Mouse (Mus musculus) kidney, embryonic 14.5 days (tissue): ENCODE measurements at regions not wholly inside any gene's neighbourhood (a gene's known extent, or its start where the extent isn't known, plus 50 kb on each side); places are given as distances from the start of the nearest gene placed in this dataset.
A peak's percentile ranks its signal among the peaks of the same experiment; 100 is the strongest.

ENCODE experiments used
- ATAC-seq: fragments of 200-750 bp; cut with Nextera tagmentation; 2 replicates; pipeline ENCODE4 v1.8.0; 2017; ENCODE audit warnings: moderate number of reproducible peaks, mild to moderate bottlenecking, moderate TSS enrichment, moderate library complexity; ENCODE audit not compliant: low FRiP score, low TSS enrichment
- H3K27ac ChIP-seq: fragments of 300-500 bp; sonication (generic); 2 replicates; pipeline ENCODE4 v1.5.1; 2014; ENCODE audit warnings: low read depth, mild to moderate bottlenecking, low read length, moderate library complexity, mixed read lengths
- H3K27me3 ChIP-seq: fragments of 300-500 bp; sonication (generic); 2 replicates; pipeline ENCODE4 v1.6.1; 2014; ENCODE audit warnings: mild to moderate bottlenecking, low read length; ENCODE audit not compliant: control insufficient read depth, insufficient read depth
- H3K36me3 ChIP-seq: fragments of 300-500 bp; sonication (generic); 2 replicates; pipeline ENCODE4 v1.6.1; 2014; ENCODE audit warnings: low read length, mixed read lengths; ENCODE audit not compliant: control insufficient read depth, insufficient read depth
- H3K4me1 ChIP-seq: fragments of 300-500 bp; sonication (generic); 2 replicates; pipeline ENCODE4 v1.6.1; 2014; ENCODE audit warnings: low read length, mixed read lengths; ENCODE audit not compliant: control insufficient read depth, insufficient read depth
- H3K4me2 ChIP-seq: fragments of 300-500 bp; sonication (generic); replicated peaks from 2 replicates; pipeline ENCODE4 v1.6.1; 2014; ENCODE audit warnings: low read depth, mild to moderate bottlenecking, low read length
- H3K4me3 ChIP-seq: fragments of 300-500 bp; sonication (generic); 2 replicates; pipeline ENCODE4 v1.5.1; 2014; ENCODE audit warnings: mild to moderate bottlenecking, low read length
- H3K9ac ChIP-seq: fragments of 300-500 bp; sonication (generic); 2 replicates; pipeline ENCODE4 v1.6.1; 2014; ENCODE audit warnings: low read depth, mild to moderate bottlenecking, low read length, moderate library complexity
- H3K9me3 ChIP-seq: fragments of 300-500 bp; sonication (generic); 2 replicates; pipeline ENCODE4 v1.6.1; 2016; ENCODE audit warnings: low read length; ENCODE audit not compliant: control insufficient read depth
- WGBS: fragments of 180-500 bp; shearing (Covaris S2); extraction: QIAGEN DNeasy Blood & Tissue Kit; methylation state at CpG from one replicate; pipeline ENCODE4 v1.1.7; 2014; 5-methylcytosine and 5-hydroxymethylcytosine counted together

DNA sequence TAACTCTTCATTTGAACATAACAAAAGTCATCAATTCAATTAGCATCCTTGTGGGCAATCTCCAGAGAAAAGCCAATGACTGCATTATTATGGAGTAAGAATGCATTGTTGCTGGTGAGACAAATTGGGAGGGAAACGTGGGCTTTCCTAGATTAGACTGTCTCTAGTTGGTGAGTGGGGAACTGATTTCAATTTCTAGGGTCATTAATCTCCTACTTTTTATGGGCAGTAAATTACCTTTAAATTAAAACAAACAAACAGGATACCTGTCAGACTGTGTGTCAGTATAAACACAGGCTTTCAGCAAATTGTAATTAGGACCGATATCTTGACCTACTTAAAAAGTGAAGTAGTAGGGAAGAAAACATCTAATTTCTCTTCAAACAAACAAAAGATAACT is 307.4 kb upstream of the Tmem161b start:
- Histone ChIP-seq H3K4me2 (no peak overlapping the region), H3K9me3 (peaks cover 6% of the 10 kb centered on the region; the same call in 1 of the 2 replicates), H3K4me3 (no peak overlapping the region), H3K36me3 (no peaks in the 10 kb centered on the region), H3K4me1 (no peaks in the 10 kb centered on the region), H3K9ac (no peak overlapping the region), H3K27me3 (no peaks in the 10 kb centered on the region), H3K27ac (no peak overlapping the region)
- 0 out of 2 replicates have a peak, but pooled peaks have one; percentile 62 for ATAC-seq
- WGBS: 32% methylated on average over 2 of the region's 2 CpGs

DNA sequence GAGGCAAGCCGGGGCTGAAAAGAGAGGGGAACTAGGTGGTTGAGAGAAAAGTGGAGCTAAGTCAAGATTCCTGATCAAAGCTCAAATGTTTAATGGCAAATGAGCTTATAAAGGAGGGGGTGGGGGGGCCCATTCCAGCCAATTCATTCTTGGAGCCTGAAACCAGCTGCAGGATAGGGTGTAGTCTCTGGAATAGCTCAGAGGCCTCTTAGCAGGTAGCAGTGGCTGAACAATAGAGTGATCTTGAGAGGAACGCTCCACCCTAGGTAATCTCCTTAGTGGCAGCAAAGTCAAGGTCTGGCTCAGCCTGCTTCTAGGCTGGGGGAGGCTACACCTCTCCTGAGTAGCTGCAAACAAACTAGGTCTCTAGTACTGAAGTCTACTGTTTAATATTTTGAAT is 289.3 kb upstream of the Tmem161b start:
- no peak overlapping the region for H3K27ac ChIP-seq
- H3K27me3 ChIP-seq: no peaks in the 10 kb centered on the region
- H3K4me2 ChIP-seq: no peak overlapping the region
- no peaks in the 10 kb centered on the region for H3K9me3 ChIP-seq
- WGBS: 83% methylated on average over 2 of the region's 2 CpGs
- ATAC-seq: no peak
- no peaks in the 10 kb centered on the region for H3K36me3 ChIP-seq
- H3K4me1 ChIP-seq: no peaks in the 10 kb centered on the region
- H3K4me3 ChIP-seq: no peak overlapping the region
- H3K9ac ChIP-seq: no peak overlapping the region

DNA sequence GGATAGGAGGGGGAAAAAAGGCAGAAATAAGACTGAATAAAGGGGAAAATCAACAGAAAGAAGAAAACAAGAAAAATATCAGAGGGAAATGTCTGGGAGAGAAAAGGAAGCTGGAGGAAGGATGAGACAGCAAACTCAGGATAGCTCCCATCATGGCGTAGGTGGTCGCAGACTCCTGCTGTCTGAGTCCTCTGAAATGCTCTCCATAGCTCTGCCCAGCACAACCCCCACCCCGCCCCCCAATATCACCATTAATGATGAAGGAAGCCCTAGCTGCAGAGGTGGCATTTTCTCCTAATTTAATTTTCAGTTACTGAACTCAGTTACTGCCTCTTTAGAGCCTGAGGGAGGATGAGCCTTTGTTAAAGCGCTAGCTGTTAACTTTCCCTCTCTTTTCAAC is 275.6 kb upstream of the Tmem161b start:
- H3K27ac ChIP-seq: no peak overlapping the region
- no peaks in the 10 kb centered on the region for H3K9me3 ChIP-seq
- no peak overlapping the region for H3K4me3 ChIP-seq
- 91% methylated on average over 4 of the region's 4 CpGs for WGBS
- ATAC-seq: no peak
- no peaks in the 10 kb centered on the region for H3K4me1 ChIP-seq
- H3K9ac ChIP-seq: no peak overlapping the region
- H3K27me3 ChIP-seq: no peaks in the 10 kb centered on the region
- H3K36me3 ChIP-seq: no peaks in the 10 kb centered on the region
- H3K4me2 ChIP-seq: no peak overlapping the region

DNA sequence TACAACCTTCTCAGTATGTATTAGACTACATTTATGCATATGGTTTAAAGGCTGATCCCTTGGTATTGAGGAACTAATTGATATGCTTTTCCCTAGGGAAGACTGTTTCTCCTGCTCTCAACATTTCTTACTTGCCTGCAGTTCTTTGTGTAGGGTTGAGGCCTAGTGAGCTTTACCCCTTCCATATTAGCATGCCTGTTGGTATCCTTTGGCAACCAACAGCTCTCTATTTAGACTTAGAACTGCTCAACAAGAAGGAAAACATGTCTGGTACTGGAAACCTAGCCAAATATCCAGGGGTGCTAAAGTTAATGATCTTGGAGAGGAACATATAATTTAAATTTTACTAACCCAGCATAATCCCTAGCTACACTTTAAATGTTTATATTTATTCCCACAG is 270.9 kb upstream of the Tmem161b start:
- ATAC-seq: no peak
- no peak overlapping the region for H3K27ac ChIP-seq
- no peaks in the 10 kb centered on the region for H3K9me3 ChIP-seq
- no peak overlapping the region for H3K9ac ChIP-seq
- no peak overlapping the region for H3K4me3 ChIP-seq
- H3K4me2 ChIP-seq: no peak overlapping the region
- no peaks in the 10 kb centered on the region for H3K4me1 ChIP-seq
- no peaks in the 10 kb centered on the region for H3K36me3 ChIP-seq
- no peaks in the 10 kb centered on the region for H3K27me3 ChIP-seq

DNA sequence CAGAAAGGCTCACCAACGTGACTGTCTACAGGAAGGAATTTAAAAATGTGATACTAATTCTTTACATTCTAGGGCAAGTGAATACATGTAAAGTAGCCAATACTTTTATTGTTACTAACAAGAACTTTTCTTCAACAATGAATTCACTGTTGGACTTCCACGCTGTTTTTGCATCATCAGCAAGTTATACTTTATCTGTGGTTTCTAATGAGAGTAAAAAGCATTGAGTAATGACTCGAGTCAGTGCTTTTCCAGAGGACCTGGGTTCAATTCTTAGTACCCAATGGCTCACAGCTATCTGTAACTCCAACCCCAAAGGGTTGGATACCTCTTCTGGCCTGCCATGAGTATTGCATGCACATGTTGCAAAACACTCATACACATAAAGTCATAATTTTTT is 270.3 kb upstream of the Tmem161b start:
- Histone ChIP-seq H3K4me1 (no peaks in the 10 kb centered on the region), H3K9ac (no peak overlapping the region), H3K27ac (no peak overlapping the region), H3K9me3 (no peaks in the 10 kb centered on the region), H3K4me2 (no peak overlapping the region), H3K36me3 (no peaks in the 10 kb centered on the region), H3K4me3 (no peak overlapping the region), H3K27me3 (no peaks in the 10 kb centered on the region)
- ATAC-seq: no peak
- WGBS: 88% methylated on average over 3 of the region's 3 CpGs

DNA sequence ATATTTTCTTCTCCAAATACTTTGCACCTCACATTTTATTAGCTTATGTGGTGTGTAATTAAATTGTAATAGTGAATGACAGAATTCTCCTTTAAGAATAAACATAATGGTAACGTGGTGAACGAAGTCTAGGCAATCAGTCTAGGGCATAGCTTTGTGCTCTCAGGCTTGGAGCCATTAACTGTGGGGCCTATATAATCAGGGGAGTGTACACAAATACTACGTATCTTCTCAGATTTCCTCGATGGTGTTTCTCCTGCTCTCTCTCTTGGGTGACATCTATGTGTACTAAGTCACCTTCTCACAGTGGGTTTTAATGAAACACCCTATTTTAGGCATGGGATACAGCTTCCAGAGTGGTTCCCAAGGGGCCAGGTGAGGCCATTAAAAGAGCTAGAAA is 269.7 kb upstream of the Tmem161b start:
- Histone ChIP-seq H3K4me2 (no peak overlapping the region), H3K9me3 (no peaks in the 10 kb centered on the region), H3K4me3 (no peak overlapping the region), H3K9ac (no peak overlapping the region), H3K27ac (no peak overlapping the region), H3K27me3 (no peaks in the 10 kb centered on the region), H3K36me3 (no peaks in the 10 kb centered on the region), H3K4me1 (no peaks in the 10 kb centered on the region)
- no peak for ATAC-seq
- WGBS: 39% methylated on average over 4 of the region's 4 CpGs

DNA sequence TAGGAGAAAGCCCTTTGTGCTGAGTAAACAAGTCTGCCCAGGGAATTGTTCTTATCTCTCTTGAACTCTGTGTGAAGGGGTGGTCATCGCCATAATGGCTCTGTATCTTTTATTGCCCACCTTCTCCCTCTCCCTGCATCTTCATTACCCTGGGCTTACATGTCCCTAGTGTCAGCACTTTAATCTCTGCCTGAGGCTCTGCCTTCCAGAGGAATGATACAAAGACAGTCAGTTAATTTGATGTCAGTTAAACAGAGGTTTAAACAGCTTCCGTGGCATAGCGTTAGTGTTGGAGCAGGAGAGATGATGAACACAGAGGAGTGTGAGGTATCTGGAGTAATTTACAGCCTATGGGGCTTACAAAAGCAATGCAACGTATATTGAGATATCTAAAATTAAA is 269.2 kb upstream of the Tmem161b start:
- WGBS: 35% methylated on average over 4 of the region's 4 CpGs
- Histone ChIP-seq H3K4me2 (no peak overlapping the region), H3K4me1 (no peaks in the 10 kb centered on the region), H3K27me3 (no peaks in the 10 kb centered on the region), H3K9me3 (no peaks in the 10 kb centered on the region), H3K36me3 (no peaks in the 10 kb centered on the region), H3K27ac (no peak overlapping the region), H3K4me3 (no peak overlapping the region), H3K9ac (no peak overlapping the region)
- ATAC-seq: no peak

DNA sequence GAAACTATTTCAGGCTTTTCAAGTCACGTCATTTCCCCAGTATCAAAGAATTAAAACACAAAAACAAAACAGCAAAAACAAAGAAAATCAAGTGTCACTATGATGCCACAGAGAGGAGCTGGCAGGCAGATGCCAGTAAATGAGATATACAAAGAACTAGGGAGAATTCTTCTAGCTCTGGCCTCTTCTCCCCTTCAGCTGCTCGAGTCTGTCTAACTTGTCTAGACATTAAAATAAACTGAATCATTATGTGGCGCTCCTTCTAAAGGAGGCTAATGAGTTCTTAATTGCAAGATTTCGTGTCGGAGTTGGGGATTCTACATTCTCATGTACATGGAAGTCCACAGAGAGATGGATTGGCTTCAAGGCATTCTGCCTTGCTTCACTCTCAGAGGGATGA is 266.4 kb upstream of the Tmem161b start:
- H3K4me2 ChIP-seq: no peak overlapping the region
- H3K4me1 ChIP-seq: no peaks in the 10 kb centered on the region
- H3K27ac ChIP-seq: no peak overlapping the region
- no peaks in the 10 kb centered on the region for H3K27me3 ChIP-seq
- ATAC-seq: no peak
- H3K9ac ChIP-seq: no peak overlapping the region
- no peak overlapping the region for H3K4me3 ChIP-seq
- 83% methylated on average over 5 of the region's 5 CpGs for WGBS
- H3K36me3 ChIP-seq: no peaks in the 10 kb centered on the region
- H3K9me3 ChIP-seq: no peaks in the 10 kb centered on the region

DNA sequence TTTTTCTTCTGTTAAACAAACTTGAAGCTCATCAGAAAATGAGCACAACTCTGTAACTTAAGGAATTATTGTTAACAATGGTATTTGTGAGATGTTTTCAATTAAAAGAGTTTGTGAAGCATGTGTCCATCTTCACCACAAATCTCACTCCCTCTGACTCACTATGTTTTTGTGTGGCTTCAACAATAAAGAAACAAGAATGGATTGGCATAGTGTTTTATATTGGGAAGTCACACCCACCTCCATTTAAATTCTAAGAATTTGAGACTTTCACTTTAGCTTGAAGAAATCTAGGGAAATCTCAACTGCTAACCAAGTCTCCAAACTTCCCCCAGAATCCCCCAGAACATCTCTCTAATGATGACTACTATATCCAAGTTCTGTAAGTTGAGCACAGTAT is 243.6 kb upstream of the Tmem161b start:
- Histone ChIP-seq H3K4me1 (no peaks in the 10 kb centered on the region), H3K4me3 (no peak overlapping the region), H3K9ac (no peak overlapping the region), H3K9me3 (no peaks in the 10 kb centered on the region), H3K27me3 (no peaks in the 10 kb centered on the region), H3K4me2 (no peak overlapping the region), H3K27ac (no peak overlapping the region), H3K36me3 (no peaks in the 10 kb centered on the region)
- no peak for ATAC-seq

DNA sequence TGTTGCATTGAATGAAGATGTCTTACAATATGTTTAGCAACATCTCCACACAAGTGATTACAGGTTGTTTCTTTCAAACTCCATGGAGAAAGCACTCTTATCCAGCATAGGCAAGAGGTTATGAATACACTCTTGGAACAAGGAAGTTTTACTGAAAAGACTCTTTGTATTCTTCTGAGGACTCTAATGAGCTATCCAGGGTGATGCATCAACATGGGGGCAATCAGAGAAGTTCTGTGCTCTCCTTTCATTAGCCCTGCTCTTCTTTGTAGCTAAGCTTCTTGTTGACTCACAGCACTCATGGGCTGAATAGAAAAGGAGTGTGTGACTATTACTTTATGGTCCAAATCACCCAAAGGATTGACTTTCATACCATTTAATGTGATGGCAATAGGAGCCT is 242.6 kb upstream of the Tmem161b start:
- ATAC-seq: no peak
- H3K36me3 ChIP-seq: no peaks in the 10 kb centered on the region

More for the DNA sequence above, 242.6 kb upstream of the Tmem161b start:
- Histone ChIP-seq H3K9ac (no peak overlapping the region), H3K27ac (no peak overlapping the region), H3K27me3 (no peaks in the 10 kb centered on the region), H3K4me1 (no peaks in the 10 kb centered on the region), H3K4me3 (no peak overlapping the region), H3K4me2 (no peak overlapping the region), H3K9me3 (no peaks in the 10 kb centered on the region)
